Mouse (Mus musculus) liver, embryonic 14.5 days (tissue): ENCODE measurements around the gene Gng8.

Experiments used
- CTCF ChIP-seq: IDR thresholded peaks from 2 replicates; pipeline ENCODE4 v1.5.1; 2016; ENCODE audit warnings: antibody characterized with exemption, low read depth, control low read depth
- EP300 ChIP-seq: IDR thresholded peaks from 2 replicates; pipeline ENCODE4 v1.6.1; 2016; ENCODE audit warnings: antibody characterized with exemption, low read depth

- TF ChIP-seq CTCF (no peak), EP300 (no peak)
Measured at GRCm38 (mm10) chr7:16928341-16928740, 36.8 kb downstream of the Gng8 start.
